Mouse (Mus musculus): ENCODE measurements around the gene Ddx58. TPM values are rescaled to one million over a fixed set of nuclear protein-coding genes. Genes with fewer than 3 reads are reported as not detected.

The Ddx58 gene
- polyA plus RNA-seq, 1 experiment from 2014 or later = 3.1 TPM

GRCm38 (mm10) chr4:40204374-40204773, 35.3 kb downstream of the Ddx58 start:
- H3K9me3 ChIP-seq = no peaks in the 10 kb centered on the region

GRCm38 (mm10) chr4:40202205-40202604, 37.4 kb downstream of the Ddx58 start:
- Histone ChIP-seq H3K9me3 (no peaks in the 10 kb centered on the region), H3K9ac (replicated peaks) (no peak overlapping the region), H3K36me3 (peaks cover 38% of the 10 kb centered on the region), H3K27me3 (no peaks in the 10 kb centered on the region), H3K4me1 (replicated peaks) (no peaks in the 10 kb centered on the region), H3K27ac (no peak overlapping the region), H3K4me3 (replicated peaks) (no peak overlapping the region), H3K4me2 (replicated peaks) (no peak overlapping the region)
- WGBS = 96% methylated on average over 6 of the region's 6 CpGs
- no peak for ATAC-seq

More at GRCm38 (mm10) chr4:40204374-40204773, 35.3 kb downstream of the Ddx58 start:
- Histone ChIP-seq H3K4me1 (replicated peaks) (no peaks in the 10 kb centered on the region), H3K9ac (replicated peaks) (no peak overlapping the region), H3K27me3 (no peaks in the 10 kb centered on the region), H3K4me2 (replicated peaks) (no peak overlapping the region), H3K27ac (no peak overlapping the region), H3K36me3 (peaks cover 22% of the 10 kb centered on the region), H3K4me3 (replicated peaks) (no peak overlapping the region)
- 95% methylated on average over 3 of the region's 3 CpGs for WGBS
- no peak for ATAC-seq

GRCm38 (mm10) chr4:40195336-40195735, 44.3 kb downstream of the Ddx58 start:
- ATAC-seq = no peak
- Histone ChIP-seq H3K4me2 (replicated peaks) (no peak overlapping the region), H3K9me3 (no peaks in the 10 kb centered on the region), H3K4me3 (replicated peaks) (no peak overlapping the region), H3K9ac (replicated peaks) (no peak overlapping the region), H3K36me3 (peaks cover 70% of the 10 kb centered on the region), H3K27me3 (no peaks in the 10 kb centered on the region), H3K27ac (no peak overlapping the region), H3K4me1 (replicated peaks) (no peaks in the 10 kb centered on the region)
- WGBS = 97% methylated on average over 2 of the region's 2 CpGs

- H3K9me3 ChIP-seq = no peaks in the 10 kb centered on the region
- H3K9ac ChIP-seq (replicated peaks) = no peak overlapping the region
- no peaks in the 10 kb centered on the region for H3K27me3 ChIP-seq
- H3K27ac ChIP-seq = no peak overlapping the region
- no peak overlapping the region for H3K4me2 ChIP-seq (replicated peaks)
- H3K4me1 ChIP-seq (replicated peaks) = no peaks in the 10 kb centered on the region
- WGBS = 78% methylated on average over 9 of the region's 9 CpGs
- no peak for ATAC-seq
- H3K36me3 ChIP-seq = peaks cover 85% of the 10 kb centered on the region
- no peak overlapping the region for H3K4me3 ChIP-seq (replicated peaks)
Measured at GRCm38 (mm10) chr4:40193461-40193860, 46.2 kb downstream of the Ddx58 start.

- H3K9ac ChIP-seq (replicated peaks) = no peak overlapping the region
- no peaks in the 10 kb centered on the region for H3K27me3 ChIP-seq
- no peak overlapping the region for H3K4me3 ChIP-seq (replicated peaks)
- ATAC-seq = no peak
- H3K36me3 ChIP-seq = peaks cover 85% of the 10 kb centered on the region
- no peaks in the 10 kb centered on the region for H3K4me1 ChIP-seq (replicated peaks)
- no peaks in the 10 kb centered on the region for H3K9me3 ChIP-seq
- no peak overlapping the region for H3K27ac ChIP-seq
- 81% methylated on average over 2 of the region's 2 CpGs for WGBS
- H3K4me2 ChIP-seq (replicated peaks) = no peak overlapping the region
Measured at GRCm38 (mm10) chr4:40192246-40192645, 47.4 kb downstream of the Ddx58 start.

- ATAC-seq = no peak
- H3K27ac ChIP-seq = no peak overlapping the region
- peaks cover 96% of the 10 kb centered on the region for H3K36me3 ChIP-seq
- no peaks in the 10 kb centered on the region for H3K9me3 ChIP-seq
- no peak overlapping the region for H3K9ac ChIP-seq (replicated peaks)
- H3K4me2 ChIP-seq (replicated peaks) = no peak overlapping the region
- H3K4me3 ChIP-seq (replicated peaks) = no peak overlapping the region
- H3K27me3 ChIP-seq = no peaks in the 10 kb centered on the region
- no peaks in the 10 kb centered on the region for H3K4me1 ChIP-seq (replicated peaks)
- WGBS = 90% methylated on average over 7 of the region's 7 CpGs
Measured at GRCm38 (mm10) chr4:40187956-40188355, 51.7 kb downstream of the Ddx58 start.

- no peaks in the 10 kb centered on the region for H3K4me1 ChIP-seq (replicated peaks)
- H3K27ac ChIP-seq = no peak overlapping the region
- no peak overlapping the region for H3K4me2 ChIP-seq (replicated peaks)
- H3K36me3 ChIP-seq = peaks cover 97% of the 10 kb centered on the region
- WGBS = 82% methylated on average over 5 of the region's 5 CpGs
- H3K9ac ChIP-seq (replicated peaks) = no peak overlapping the region
- no peak for ATAC-seq
- H3K4me3 ChIP-seq (replicated peaks) = no peak overlapping the region
- no peaks in the 10 kb centered on the region for H3K27me3 ChIP-seq
- no peaks in the 10 kb centered on the region for H3K9me3 ChIP-seq
Measured at GRCm38 (mm10) chr4:40184470-40184869, 55.2 kb downstream of the Ddx58 start.

DNA sequence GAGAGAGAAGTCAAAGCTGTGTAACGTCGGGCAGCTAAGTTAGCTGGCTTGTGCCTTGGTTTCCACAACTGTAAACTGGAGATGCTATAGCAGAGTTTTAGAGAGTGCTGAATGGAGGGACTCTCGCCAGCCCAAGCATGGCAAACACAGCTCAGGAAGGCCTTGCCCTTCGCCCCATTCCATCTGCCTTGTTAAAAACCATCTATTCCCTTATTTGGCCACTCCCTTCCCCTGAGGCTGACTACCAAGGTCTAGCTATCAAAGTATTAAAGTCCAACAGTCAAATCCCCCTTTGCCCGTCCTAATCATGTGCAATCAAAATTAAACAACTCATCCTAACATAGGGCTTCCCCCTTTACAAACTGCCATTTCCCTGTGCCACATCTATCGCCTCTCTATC, 55.8 kb downstream of the Ddx58 start:
- Histone ChIP-seq H3K27me3 (no peaks in the 10 kb centered on the region), H3K4me3 (replicated peaks) (no peak overlapping the region), H3K9ac (replicated peaks) (no peak overlapping the region), H3K27ac (no peak overlapping the region), H3K9me3 (no peaks in the 10 kb centered on the region), H3K4me1 (replicated peaks) (no peaks in the 10 kb centered on the region), H3K36me3 (peaks cover 95% of the 10 kb centered on the region), H3K4me2 (replicated peaks) (no peak overlapping the region)
- no peak for ATAC-seq
- 90% methylated on average over 6 of the region's 6 CpGs for WGBS

- Histone ChIP-seq H3K4me3 (replicated peaks) (no peak overlapping the region), H3K27ac (no peak overlapping the region), H3K27me3 (no peaks in the 10 kb centered on the region), H3K4me1 (replicated peaks) (no peaks in the 10 kb centered on the region), H3K9ac (replicated peaks) (no peak overlapping the region), H3K36me3 (peaks cover 93% of the 10 kb centered on the region), H3K4me2 (replicated peaks) (no peak overlapping the region), H3K9me3 (no peaks in the 10 kb centered on the region)
- ATAC-seq = peak; percentile 55
- WGBS = 41% methylated on average over 14 of the region's 14 CpGs
Measured at GRCm38 (mm10) chr4:40182651-40183320, 56.8 kb downstream of the Ddx58 start.

GRCm38 (mm10) chr4:40181681-40182080, 57.9 kb downstream of the Ddx58 start:
- no peak overlapping the region for H3K27ac ChIP-seq
- ATAC-seq = no peak
- no peaks in the 10 kb centered on the region for H3K9me3 ChIP-seq
- 95% methylated on average over 8 of the region's 8 CpGs for WGBS
- H3K36me3 ChIP-seq = peaks cover 87% of the 10 kb centered on the region
- H3K27me3 ChIP-seq = no peaks in the 10 kb centered on the region
- no peak overlapping the region for H3K4me3 ChIP-seq (replicated peaks)
- no peak overlapping the region for H3K4me2 ChIP-seq (replicated peaks)
- no peaks in the 10 kb centered on the region for H3K4me1 ChIP-seq (replicated peaks)
- H3K9ac ChIP-seq (replicated peaks) = no peak overlapping the region

DNA sequence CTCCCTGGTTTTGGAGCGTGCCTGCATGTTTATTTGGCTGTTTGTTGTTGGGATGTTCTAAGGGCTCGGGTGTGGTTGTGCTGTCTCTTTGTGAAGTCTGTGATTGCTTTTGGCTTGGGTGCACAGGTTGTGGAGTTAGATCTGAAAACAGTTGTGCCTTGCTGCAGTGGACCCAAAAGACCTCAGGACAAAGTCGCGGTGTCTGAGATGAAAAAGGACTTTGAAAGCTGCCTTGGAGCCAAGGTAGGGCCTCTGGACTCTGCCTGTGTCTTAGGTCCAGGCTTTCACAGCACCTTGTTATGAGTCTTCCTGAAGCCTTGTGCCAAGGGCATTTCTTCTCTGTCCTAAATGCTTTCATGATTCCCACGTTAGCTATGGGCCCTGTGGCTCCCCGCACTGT, 59.6 kb downstream of the Ddx58 start:
- H3K4me2 ChIP-seq (replicated peaks) = no peak overlapping the region
- peaks cover 87% of the 10 kb centered on the region for H3K36me3 ChIP-seq
- no peaks in the 10 kb centered on the region for H3K27me3 ChIP-seq
- no peak overlapping the region for H3K27ac ChIP-seq
- H3K4me1 ChIP-seq (replicated peaks) = no peaks in the 10 kb centered on the region
- no peaks in the 10 kb centered on the region for H3K9me3 ChIP-seq
- no peak overlapping the region for H3K4me3 ChIP-seq (replicated peaks)
- 91% methylated on average over 6 of the region's 6 CpGs for WGBS
- H3K9ac ChIP-seq (replicated peaks) = no peak overlapping the region
- no peak for ATAC-seq

DNA sequence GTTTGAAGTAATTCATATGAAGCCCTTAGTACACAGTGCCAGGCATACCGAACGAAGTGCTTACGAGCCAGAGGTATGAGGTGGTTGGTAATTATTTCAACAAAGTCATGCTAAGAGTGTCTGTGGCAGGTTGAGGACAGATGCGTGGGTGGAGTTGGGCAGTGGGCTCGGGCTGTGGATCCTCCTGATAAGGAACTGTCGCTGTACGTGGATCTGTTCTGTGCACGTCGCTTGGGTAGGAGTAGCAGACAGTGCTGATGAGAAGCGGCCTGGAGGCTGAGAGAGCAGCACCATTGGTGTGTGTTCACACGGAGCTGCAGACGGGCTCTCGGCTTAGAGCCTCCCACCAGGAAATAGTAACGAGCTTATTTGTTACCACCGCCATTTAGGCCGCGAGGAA, 61.0 kb downstream of the Ddx58 start:
- H3K4me2 ChIP-seq (replicated peaks) = no peak overlapping the region
- ATAC-seq = no peak
- no peak overlapping the region for H3K4me3 ChIP-seq (replicated peaks)
- 0 out of 2 replicates have a peak, but pooled peaks cover 2% of the 10 kb centered on the region for H3K4me1 ChIP-seq (replicated peaks)
- no peak overlapping the region for H3K27ac ChIP-seq
- WGBS = 93% methylated on average over 17 of the region's 17 CpGs
- H3K9me3 ChIP-seq = no peaks in the 10 kb centered on the region
- peaks cover 73% of the 10 kb centered on the region for H3K36me3 ChIP-seq
- H3K27me3 ChIP-seq = no peaks in the 10 kb centered on the region
- no peak overlapping the region for H3K9ac ChIP-seq (replicated peaks)

GRCm38 (mm10) chr4:40174321-40174720, 65.3 kb downstream of the Ddx58 start:
- Histone ChIP-seq H3K36me3 (peaks cover 44% of the 10 kb centered on the region), H3K4me3 (replicated peaks) (no peak overlapping the region), H3K9ac (replicated peaks) (no peak overlapping the region), H3K27ac (no peak overlapping the region), H3K27me3 (no peaks in the 10 kb centered on the region), H3K4me2 (replicated peaks) (no peak overlapping the region), H3K9me3 (no peaks in the 10 kb centered on the region), H3K4me1 (replicated peaks) (0 out of 2 replicates have a peak, but pooled peaks cover 2% of the 10 kb centered on the region)
- no peak for ATAC-seq
- 74% methylated on average over 4 of the region's 4 CpGs for WGBS
